Mouse (Mus musculus) intestine, postnatal 0 days (tissue): ENCODE measurements around the gene Sarm1. TPM values are rescaled to one million over a fixed set of nuclear protein-coding genes. Genes with fewer than 3 reads are reported as not detected.

Source experiments
- ATAC-seq: fragments of 200-750 bp; cut with Nextera tagmentation; 2 replicates; pipeline ENCODE4 v1.8.0; 2017; ENCODE audit warnings: mild to moderate bottlenecking, moderate TSS enrichment, moderate library complexity
- H3K27ac ChIP-seq: fragments of 300-500 bp; sonication (generic); 2 replicates; pipeline ENCODE4 v1.5.1; 2014; ENCODE audit warnings: mild to moderate bottlenecking, low read depth, low read length, moderate library complexity
- H3K27me3 ChIP-seq: fragments of 300-500 bp; sonication (generic); replicated peaks from 2 replicates; pipeline ENCODE4 v1.6.1; 2014; ENCODE audit warnings: low read length, mixed read lengths; ENCODE audit not compliant: control insufficient read depth, insufficient read depth
- H3K36me3 ChIP-seq: fragments of 300-500 bp; sonication (generic); 2 replicates; pipeline ENCODE4 v1.6.1; 2014; ENCODE audit warnings: mild to moderate bottlenecking, moderate library complexity; ENCODE audit not compliant: control insufficient read depth, insufficient read depth
- H3K4me1 ChIP-seq: fragments of 300-500 bp; sonication (generic); replicated peaks from 2 replicates; pipeline ENCODE4 v1.6.1; 2014; ENCODE audit warnings: antibody characterized with exemption, low read length, mixed read lengths; ENCODE audit not compliant: control insufficient read depth, insufficient read depth
- H3K4me2 ChIP-seq: fragments of 300-500 bp; sonication (generic); replicated peaks from 2 replicates; pipeline ENCODE4 v1.6.1; 2014; ENCODE audit warnings: low read depth, mild to moderate bottlenecking, moderate library complexity
- H3K4me3 ChIP-seq: fragments of 300-500 bp; sonication (generic); 2 replicates; pipeline ENCODE4 v1.5.1; 2014; ENCODE audit warnings: low read depth, low read length
- H3K9ac ChIP-seq: fragments of 300-500 bp; sonication (generic); 2 replicates; pipeline ENCODE4 v1.6.1; 2014; ENCODE audit warnings: mild to moderate bottlenecking, low read depth, low read length
- H3K9me3 ChIP-seq: fragments of 300-500 bp; sonication (generic); 2 replicates; pipeline ENCODE4 v1.6.1; 2016; ENCODE audit warnings: mixed run types; ENCODE audit not compliant: control insufficient read depth
- CTCF ChIP-seq: sonication (generic); IDR thresholded peaks from 2 replicates; pipeline ENCODE4 v1.5.1; 2016; ENCODE audit warnings: low read depth, mild to moderate bottlenecking, control low read depth, antibody characterized with exemption, moderate library complexity
- WGBS: fragments of 180-500 bp; shearing (Covaris S2); extraction: QIAGEN DNeasy Blood & Tissue Kit; methylation state at CpG from one replicate; pipeline ENCODE4 v1.1.7; 2014; 5-methylcytosine and 5-hydroxymethylcytosine counted together
- polyA plus RNA-seq: library from polyadenylated mRNA; unstranded; fragments of >200 nt; fragmentation: Nextera tagmentation; extraction: Ambion mirVana; gene quantifications from 2 replicates; pipeline ENCODE4 v1.2.1, GENCODE M21; 2015

Gene Sarm1
- polyA plus RNA-seq, 1 experiment from 2014 or later: 0.94 TPM

DNA sequence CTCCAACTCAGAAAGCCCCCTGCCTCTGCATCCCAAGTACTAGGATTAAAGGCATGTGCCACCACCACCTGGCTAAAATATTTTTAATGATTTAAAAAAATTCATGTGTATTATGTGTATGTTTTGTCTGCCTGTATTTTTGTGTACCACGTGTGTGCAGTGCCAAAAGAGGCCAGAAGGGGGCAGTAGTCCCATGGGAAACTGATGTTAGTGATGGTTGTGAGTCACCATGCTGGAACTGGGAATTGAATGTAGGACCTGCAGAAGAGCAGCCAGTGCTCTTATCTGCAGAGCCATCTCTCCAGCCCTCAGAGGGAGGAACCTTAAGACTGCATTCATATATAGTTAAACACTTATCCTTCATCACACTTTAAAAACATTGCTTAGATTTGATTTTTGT is 35.7 kb downstream of the Sarm1 start:
- H3K4me2 ChIP-seq: no peak overlapping the region
- no peak for ATAC-seq
- no peak overlapping the region for H3K9ac ChIP-seq
- 65% methylated on average over 1 of the region's 1 CpGs for WGBS
- no peaks in the 10 kb centered on the region for H3K36me3 ChIP-seq
- H3K9me3 ChIP-seq: no peaks in the 10 kb centered on the region
- peak; percentile 61 for TF ChIP-seq CTCF
- H3K27me3 ChIP-seq: no peaks in the 10 kb centered on the region
- H3K27ac ChIP-seq: peak overlapping the region; percentile 63; the same call in 1 of the 2 replicates
- H3K4me1 ChIP-seq: peaks cover 7% of the 10 kb centered on the region
- H3K4me3 ChIP-seq: no peak overlapping the region

GRCm38 (mm10) chr11:78458740-78459139 is 38.8 kb downstream of the Sarm1 start:
- Histone ChIP-seq H3K36me3 (no peaks in the 10 kb centered on the region), H3K4me2 (no peak overlapping the region), H3K4me1 (peaks cover 3% of the 10 kb centered on the region; the same call in 1 of the 2 replicates), H3K27ac (no peak overlapping the region), H3K9ac (no peak overlapping the region), H3K27me3 (0 out of 2 replicates have a peak, but pooled peaks cover 3% of the 10 kb centered on the region), H3K4me3 (no peak overlapping the region), H3K9me3 (no peaks in the 10 kb centered on the region)
- no peak for ATAC-seq
- WGBS: 82% methylated on average over 17 of the region's 17 CpGs
- no peak for TF ChIP-seq CTCF

DNA sequence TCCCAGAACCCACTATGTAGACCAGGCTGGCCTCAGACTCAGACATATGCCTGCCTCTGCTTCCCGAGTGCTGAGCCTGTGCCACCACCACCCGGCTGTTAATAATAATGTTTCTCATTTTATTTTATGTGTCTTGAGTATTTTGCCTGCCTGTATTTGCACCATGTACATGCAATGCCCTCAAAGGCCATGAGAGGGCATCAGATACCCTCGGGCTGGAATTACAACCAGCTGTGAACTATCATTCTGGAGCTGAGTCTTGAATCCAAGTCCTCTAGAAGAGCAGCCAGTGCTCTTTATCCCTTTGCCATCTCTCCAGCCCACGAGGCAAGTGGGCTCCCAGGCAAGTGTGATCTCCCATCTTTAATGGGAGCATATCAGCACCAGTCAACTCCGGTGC is 42.2 kb downstream of the Sarm1 start:
- no peak overlapping the region for H3K4me3 ChIP-seq
- no peak overlapping the region for H3K27ac ChIP-seq
- H3K9me3 ChIP-seq: no peaks in the 10 kb centered on the region
- no peaks in the 10 kb centered on the region for H3K4me1 ChIP-seq
- no peaks in the 10 kb centered on the region for H3K36me3 ChIP-seq
- ATAC-seq: no peak
- TF ChIP-seq CTCF: peak; percentile 85
- no peak overlapping the region for H3K9ac ChIP-seq
- 31% methylated on average over 5 of the region's 5 CpGs for WGBS
- 0 out of 2 replicates have a peak, but pooled peaks cover 3% of the 10 kb centered on the region for H3K27me3 ChIP-seq
- no peak overlapping the region for H3K4me2 ChIP-seq

- TF ChIP-seq CTCF: no peak
Observed at GRCm38 (mm10) chr11:78454276-78454675, 43.3 kb downstream of the Sarm1 start.

DNA sequence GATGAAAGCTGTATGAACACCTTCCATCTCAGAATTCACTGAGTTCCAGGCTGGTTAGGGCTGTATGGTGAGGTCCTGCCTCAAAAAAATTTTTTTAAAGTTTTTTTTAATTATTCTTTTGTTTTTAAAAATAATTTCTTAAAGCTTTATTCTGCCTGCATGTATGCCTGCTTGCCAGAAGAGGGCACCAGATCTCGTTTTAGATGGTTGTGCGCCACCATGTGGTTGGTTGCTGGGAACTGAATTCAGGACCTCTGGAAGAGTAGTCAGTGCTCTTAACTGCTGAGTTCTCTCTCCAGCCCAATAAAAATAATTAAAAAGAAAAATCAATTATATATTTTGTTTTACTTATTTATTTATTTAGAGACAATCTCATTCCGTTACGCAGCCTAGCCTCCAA is 43.9 kb downstream of the Sarm1 start:
- no peak overlapping the region for H3K4me2 ChIP-seq
- ATAC-seq: no peak
- 18% methylated on average over 4 of the region's 4 CpGs for WGBS
- no peaks in the 10 kb centered on the region for H3K36me3 ChIP-seq
- H3K9ac ChIP-seq: no peak overlapping the region
- TF ChIP-seq CTCF: peak; percentile 90
- H3K4me1 ChIP-seq: no peaks in the 10 kb centered on the region
- no peak overlapping the region for H3K4me3 ChIP-seq
- no peak overlapping the region for H3K27ac ChIP-seq
- H3K27me3 ChIP-seq: 0 out of 2 replicates have a peak, but pooled peaks cover 3% of the 10 kb centered on the region
- H3K9me3 ChIP-seq: no peaks in the 10 kb centered on the region

More at GRCm38 (mm10) chr11:78454276-78454675, 43.3 kb downstream of the Sarm1 start:
- Histone ChIP-seq H3K27me3 (0 out of 2 replicates have a peak, but pooled peaks cover 3% of the 10 kb centered on the region), H3K27ac (no peak overlapping the region), H3K9me3 (no peaks in the 10 kb centered on the region), H3K4me2 (no peak overlapping the region), H3K4me1 (no peaks in the 10 kb centered on the region), H3K4me3 (no peak overlapping the region), H3K36me3 (no peaks in the 10 kb centered on the region), H3K9ac (no peak overlapping the region)
- WGBS: 69% methylated on average over 7 of the region's 7 CpGs
- no peak for ATAC-seq

DNA sequence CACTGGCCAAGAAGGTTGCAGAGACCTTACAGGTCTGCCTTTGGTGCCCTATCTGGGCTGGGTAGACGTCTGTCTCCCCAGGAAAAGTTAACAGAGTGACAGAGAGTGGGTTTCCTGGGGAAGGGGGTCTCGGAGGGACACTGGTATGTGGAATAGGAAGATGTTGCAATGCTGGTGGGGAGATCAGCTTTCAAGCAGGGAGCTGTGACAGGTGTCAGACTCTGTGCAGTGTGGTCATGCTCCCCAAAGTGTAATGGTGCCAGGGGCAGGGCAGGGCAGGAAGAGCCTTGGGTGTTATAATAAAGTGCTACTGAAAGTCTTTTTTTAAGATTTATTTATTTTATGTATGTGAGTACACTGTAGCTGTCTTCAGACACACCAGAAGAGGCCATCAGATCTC is 47.2 kb downstream of the Sarm1 start:
- WGBS: 52% methylated on average over 2 of the region's 2 CpGs
- Histone ChIP-seq H3K27ac (no peak overlapping the region), H3K36me3 (no peaks in the 10 kb centered on the region), H3K4me1 (no peaks in the 10 kb centered on the region), H3K9ac (no peak overlapping the region), H3K4me2 (no peak overlapping the region), H3K4me3 (no peak overlapping the region), H3K27me3 (no peaks in the 10 kb centered on the region), H3K9me3 (no peaks in the 10 kb centered on the region)
- no peak for ATAC-seq
- no peak for TF ChIP-seq CTCF

GRCm38 (mm10) chr11:78448242-78448641 is 49.3 kb downstream of the Sarm1 start:
- Histone ChIP-seq H3K9me3 (no peaks in the 10 kb centered on the region), H3K4me2 (no peak overlapping the region), H3K4me1 (no peaks in the 10 kb centered on the region), H3K36me3 (no peaks in the 10 kb centered on the region), H3K9ac (no peak overlapping the region), H3K27me3 (no peaks in the 10 kb centered on the region), H3K4me3 (no peak overlapping the region), H3K27ac (no peak overlapping the region)
- ATAC-seq: no peak
- no peak for TF ChIP-seq CTCF
- WGBS: 88% methylated on average over 1 of the region's 1 CpGs
